Mouse (Mus musculus): Measurements from ENCODE around the gene Zzz3. TPM values are rescaled to one million over a fixed set of nuclear protein-coding genes. Genes with fewer than 3 reads are reported as not detected.

The Zzz3 gene
- total and polyA plus RNA-seq, 2 experiments from 2014 or later: 21.0 to 29.4 TPM

DNA sequence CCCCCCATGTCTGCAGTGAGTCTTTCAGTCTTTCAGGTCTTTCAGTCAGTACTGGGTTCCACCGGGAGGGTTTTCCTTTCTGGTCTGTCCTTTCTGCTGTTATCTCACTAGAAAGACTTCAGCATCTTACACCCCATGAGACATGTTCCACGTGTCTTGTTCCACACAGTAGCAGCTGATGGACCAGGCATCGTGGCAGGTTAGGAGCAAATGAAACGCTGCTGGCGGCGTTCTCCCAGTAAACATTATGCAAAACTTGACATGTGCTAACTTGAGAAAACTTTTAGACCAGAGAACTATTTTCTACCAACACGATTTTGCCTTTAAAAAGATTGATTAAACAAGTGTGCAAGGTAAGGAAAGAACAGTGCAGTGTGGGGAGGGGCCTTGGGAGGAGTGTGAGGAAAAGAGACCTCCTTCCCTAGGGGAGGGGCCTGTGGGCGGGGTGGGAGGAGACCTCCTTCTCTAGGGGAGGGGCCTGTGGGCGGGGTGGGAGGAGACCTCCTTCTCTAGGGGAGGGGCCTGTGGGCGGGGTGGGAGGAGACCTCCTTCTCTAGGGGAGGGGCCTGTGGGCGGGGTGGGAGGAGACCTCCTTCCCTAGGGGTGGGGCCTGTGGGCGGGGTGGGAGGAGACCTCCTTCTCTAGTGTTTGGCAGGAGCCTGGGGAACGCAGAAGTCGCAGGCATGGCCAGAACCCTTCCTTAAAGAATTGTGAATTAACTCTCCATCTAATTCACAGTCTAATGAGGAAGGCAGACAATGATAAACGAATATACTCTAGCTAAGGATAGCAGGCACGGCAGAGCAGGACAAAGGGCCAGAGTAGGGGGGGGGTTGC, 83.5 kb downstream of the Zzz3 start:
- no peak overlapping the region for H3K27ac ChIP-seq (ENCODE audit: low read depth, low read length)
- DNase-seq (ENCODE audit: low spot score): peak; percentile 54
- TF ChIP-seq CTCF (IDR thresholded peaks at IDR 0.05): no peak

GRCm38 (mm10) chr3:152480336-152480735, 85.1 kb downstream of the Zzz3 start:
- H3K9ac ChIP-seq (replicated peaks; ENCODE audit: low read length, poor library complexity, severe bottlenecking): no peak overlapping the region
- H3K4me2 ChIP-seq (ENCODE audit: low read depth, low read length, poor library complexity, severe bottlenecking): no peak overlapping the region
- H3K4me1 ChIP-seq (ENCODE audit: insufficient read depth, low read length): no peaks in the 10 kb centered on the region
- no peak for TF ChIP-seq CTCF (IDR thresholded peaks at IDR 0.05)
- H3K36me3 ChIP-seq (ENCODE audit: insufficient read depth, low read length): no peaks in the 10 kb centered on the region
- H3K4me3 ChIP-seq (ENCODE audit: low read depth, low read length): no peak overlapping the region
- no peak for ATAC-seq (ENCODE audit: low FRiP score)
- WGBS: 93% methylated on average over 6 of the region's 6 CpGs
- H3K9me3 ChIP-seq (ENCODE audit: low read length): no peaks in the 10 kb centered on the region
- no peak for DNase-seq (ENCODE audit: low spot score)
- no peak overlapping the region for H3K27ac ChIP-seq (ENCODE audit: low read depth, low read length)
- no peaks in the 10 kb centered on the region for H3K27me3 ChIP-seq (ENCODE audit: insufficient read depth, low read length)

More for the DNA sequence above, 83.5 kb downstream of the Zzz3 start:
- peak; percentile 47; the same call in 1 of the 2 replicates for ATAC-seq (ENCODE audit: low FRiP score)
- H3K4me3 ChIP-seq (ENCODE audit: low read depth, low read length): peak overlapping the region; percentile 23; the same call in 1 of the 2 replicates
- no peaks in the 10 kb centered on the region for H3K27me3 ChIP-seq (ENCODE audit: insufficient read depth, low read length)
- H3K36me3 ChIP-seq (ENCODE audit: insufficient read depth, low read length): no peaks in the 10 kb centered on the region
- H3K4me1 ChIP-seq (ENCODE audit: insufficient read depth, low read length): no peaks in the 10 kb centered on the region
- no peaks in the 10 kb centered on the region for H3K9me3 ChIP-seq (ENCODE audit: low read length)
- peak overlapping the region; percentile 49 for H3K4me2 ChIP-seq (ENCODE audit: low read depth, low read length, poor library complexity, severe bottlenecking)
- no peak overlapping the region for H3K9ac ChIP-seq (replicated peaks; ENCODE audit: low read length, poor library complexity, severe bottlenecking)
- WGBS: 6% methylated on average over 14 of the region's 16 CpGs

GRCm38 (mm10) chr3:152482182-152482581, 86.9 kb downstream of the Zzz3 start:
- DNase-seq (ENCODE audit: low spot score) (no peak), ATAC-seq (ENCODE audit: low FRiP score) (no peak)
- no peak overlapping the region for H3K4me2 ChIP-seq (ENCODE audit: low read depth, low read length, poor library complexity, severe bottlenecking)
- no peak overlapping the region for H3K9ac ChIP-seq (replicated peaks; ENCODE audit: low read length, poor library complexity, severe bottlenecking)
- no peaks in the 10 kb centered on the region for H3K27me3 ChIP-seq (ENCODE audit: insufficient read depth, low read length)
- WGBS: 82% methylated on average over 8 of the region's 8 CpGs
- H3K9me3 ChIP-seq (ENCODE audit: low read length): no peaks in the 10 kb centered on the region
- H3K4me1 ChIP-seq (ENCODE audit: insufficient read depth, low read length): no peaks in the 10 kb centered on the region
- H3K4me3 ChIP-seq (ENCODE audit: low read depth, low read length): no peak overlapping the region
- no peak overlapping the region for H3K27ac ChIP-seq (ENCODE audit: low read depth, low read length)
- TF ChIP-seq CTCF (IDR thresholded peaks at IDR 0.05): no peak
- H3K36me3 ChIP-seq (ENCODE audit: insufficient read depth, low read length): no peaks in the 10 kb centered on the region

DNA sequence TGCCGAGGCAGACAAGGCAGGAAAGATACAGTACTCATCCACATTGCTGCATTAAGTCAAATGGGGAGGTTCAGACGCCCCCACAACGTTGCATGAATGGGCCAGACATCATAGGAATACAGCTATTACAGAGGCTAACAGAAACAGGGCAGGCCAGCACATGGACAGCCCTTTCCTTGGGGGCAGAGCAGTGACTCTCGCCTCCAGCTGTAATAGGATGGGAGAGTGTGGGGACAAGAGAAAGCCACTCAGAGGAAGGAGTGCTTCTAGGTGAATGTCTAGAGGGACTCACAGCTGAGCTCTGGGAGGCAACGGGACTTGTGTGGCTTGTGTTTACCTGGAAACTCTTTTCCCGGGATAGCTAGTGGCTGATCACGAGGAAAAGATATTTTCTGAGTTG, 88.5 kb downstream of the Zzz3 start:
- no peaks in the 10 kb centered on the region for H3K36me3 ChIP-seq (ENCODE audit: insufficient read depth, low read length)
- H3K9me3 ChIP-seq (ENCODE audit: low read length): no peaks in the 10 kb centered on the region
- H3K4me1 ChIP-seq (ENCODE audit: insufficient read depth, low read length): no peaks in the 10 kb centered on the region
- ATAC-seq (ENCODE audit: low FRiP score): peak; percentile 12; the same call in 1 of the 2 replicates
- no peak overlapping the region for H3K9ac ChIP-seq (replicated peaks; ENCODE audit: low read length, poor library complexity, severe bottlenecking)
- no peak for TF ChIP-seq CTCF (IDR thresholded peaks at IDR 0.05)
- peak overlapping the region; percentile 52 for H3K27ac ChIP-seq (ENCODE audit: low read depth, low read length)
- no peaks in the 10 kb centered on the region for H3K27me3 ChIP-seq (ENCODE audit: insufficient read depth, low read length)
- DNase-seq (ENCODE audit: low spot score): no peak
- no peak overlapping the region for H3K4me2 ChIP-seq (ENCODE audit: low read depth, low read length, poor library complexity, severe bottlenecking)
- no peak overlapping the region for H3K4me3 ChIP-seq (ENCODE audit: low read depth, low read length)
- WGBS: 43% methylated on average over 7 of the region's 7 CpGs

DNA sequence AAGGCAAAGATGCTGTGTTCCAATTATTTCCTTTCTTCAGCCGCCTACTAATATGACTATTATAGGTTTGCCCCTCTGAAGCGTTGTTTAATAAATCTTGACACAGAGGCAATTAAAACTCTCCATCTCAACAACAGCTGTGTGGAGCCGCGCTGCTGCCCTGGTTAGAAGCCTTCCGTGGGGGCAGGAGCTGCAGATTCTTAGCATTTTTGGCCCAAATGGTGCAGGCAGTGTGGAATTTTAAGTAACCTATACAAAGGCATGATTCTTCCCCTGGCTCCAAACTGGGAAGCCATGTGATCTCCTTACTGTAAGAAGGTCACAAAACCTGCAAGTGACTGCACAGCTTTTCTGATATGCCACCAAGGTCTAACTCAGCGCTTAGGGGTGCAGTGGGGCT, 88.9 kb downstream of the Zzz3 start:
- Histone ChIP-seq H3K4me1 (ENCODE audit: insufficient read depth, low read length) (no peaks in the 10 kb centered on the region), H3K27ac (ENCODE audit: low read depth, low read length) (peak overlapping the region; percentile 52), H3K4me2 (ENCODE audit: low read depth, low read length, poor library complexity, severe bottlenecking) (no peak overlapping the region), H3K36me3 (ENCODE audit: insufficient read depth, low read length) (no peaks in the 10 kb centered on the region), H3K9ac (replicated peaks; ENCODE audit: low read length, poor library complexity, severe bottlenecking) (no peak overlapping the region), H3K4me3 (ENCODE audit: low read depth, low read length) (no peak overlapping the region), H3K9me3 (ENCODE audit: low read length) (no peaks in the 10 kb centered on the region), H3K27me3 (ENCODE audit: insufficient read depth, low read length) (no peaks in the 10 kb centered on the region)
- 48% methylated on average over 6 of the region's 6 CpGs for WGBS
- peak; percentile 59 for DNase-seq (ENCODE audit: low spot score)
- TF ChIP-seq CTCF (IDR thresholded peaks at IDR 0.05): no peak
- peak; percentile 70; the same call in 1 of the 2 replicates for ATAC-seq (ENCODE audit: low FRiP score)

DNA sequence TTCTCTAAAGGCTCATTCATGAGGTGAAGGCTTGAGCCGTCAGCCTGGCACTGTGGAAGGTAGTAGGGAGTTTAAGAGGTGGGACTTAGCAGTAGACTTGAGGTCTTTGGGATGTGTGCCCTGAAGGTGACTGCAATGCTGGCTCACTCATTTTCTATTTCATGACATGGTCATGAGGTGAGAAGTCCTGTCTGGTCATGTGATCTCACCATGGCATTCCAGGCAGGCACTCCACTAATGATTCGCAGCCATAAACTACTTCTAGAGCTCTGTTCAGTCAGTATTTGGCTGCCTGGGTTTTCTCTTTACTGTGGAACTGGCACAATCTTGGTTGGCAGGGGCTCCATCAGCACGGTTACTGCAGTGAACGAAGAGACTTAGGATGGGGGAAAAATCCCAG, 93.7 kb downstream of the Zzz3 start:
- WGBS: 86% methylated on average over 4 of the region's 4 CpGs
- Histone ChIP-seq H3K36me3 (ENCODE audit: insufficient read depth, low read length) (no peaks in the 10 kb centered on the region), H3K9ac (replicated peaks; ENCODE audit: low read length, poor library complexity, severe bottlenecking) (no peak overlapping the region), H3K4me1 (ENCODE audit: insufficient read depth, low read length) (no peaks in the 10 kb centered on the region), H3K9me3 (ENCODE audit: low read length) (no peaks in the 10 kb centered on the region), H3K4me2 (ENCODE audit: low read depth, low read length, poor library complexity, severe bottlenecking) (no peak overlapping the region), H3K27me3 (ENCODE audit: insufficient read depth, low read length) (no peaks in the 10 kb centered on the region), H3K27ac (ENCODE audit: low read depth, low read length) (no peak overlapping the region), H3K4me3 (ENCODE audit: low read depth, low read length) (no peak overlapping the region)
- ATAC-seq (ENCODE audit: low FRiP score) (no peak), DNase-seq (ENCODE audit: low spot score) (no peak)
- TF ChIP-seq CTCF (IDR thresholded peaks at IDR 0.05): no peak

Measured in midbrain, postnatal 0 days (tissue).